Comparison of ENCODE assay signal across 27 mouse cellular contexts in the genomic region with DNA sequence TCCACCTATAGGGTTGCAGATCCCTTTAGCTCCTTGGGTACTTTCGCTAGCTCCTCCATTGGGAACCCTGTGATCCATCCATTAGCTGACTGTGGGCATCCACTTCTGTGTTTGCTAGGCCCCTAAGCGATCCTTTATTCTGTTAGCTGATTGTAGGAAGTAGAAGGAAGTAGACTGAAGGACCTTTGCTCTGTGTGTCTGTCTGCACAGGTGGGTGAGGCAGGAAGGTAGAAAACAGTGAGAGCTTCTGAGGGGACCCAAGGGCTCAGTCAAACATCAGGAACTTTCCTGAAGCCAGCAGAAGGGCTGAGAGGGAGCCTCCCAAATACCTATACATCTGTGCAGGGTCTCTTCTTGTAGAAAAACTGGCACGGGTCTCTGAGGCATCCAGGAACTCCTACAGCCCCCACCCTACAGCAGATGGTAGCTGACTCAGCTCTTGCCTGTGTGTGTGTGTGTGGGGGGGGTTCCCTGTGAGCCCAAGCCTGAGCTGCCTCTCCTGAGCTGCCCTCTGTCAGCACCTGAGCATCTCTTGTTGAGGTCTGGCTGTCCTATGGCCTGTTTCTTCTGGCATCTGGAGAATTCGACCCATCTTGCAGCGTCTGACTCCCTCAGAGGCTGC. TPM values are rescaled to one million over a fixed set of nuclear protein-coding genes. Genes with fewer than 3 reads are reported as not detected.
DNase-seq lines count a peak whose midpoint lies in the region; ATAC-seq and TF ChIP-seq lines count a peak whose summit lies in the region.
"Had no signal": no experiment of that assay in that cellular context is flagged by ENCODE, and none has a peak within 500 bp of the region (broad histone marks: within the 10 kb centered on the region; RNA-seq: fewer than 3 reads in every experiment).

No protein-coding gene starts in this region.

- 68% methylated on average over 5 of the region's 5 CpGs for WGBS in stomach, postnatal 0 days

- no peak for DNase-seq in frontal cortex, postnatal 10 days (ENCODE audit: low spot score in 2 of 2)
- DNase-seq in thymus, postnatal 0 days (ENCODE audit: low spot score): peak; percentile 54
- no peak for DNase-seq in thymus, adult 18-20 months
- DNase-seq in stomach, postnatal 0 days (ENCODE audit: low spot score): peak; percentile 33
- no peak for DNase-seq in cerebellum, postnatal 4 days (ENCODE audit: low spot score in 2 of 2)
- DNase-seq in embryo, embryonic 11 days: no peak
- DNase-seq: adrenal gland, postnatal 36 days; cerebellum, adult 11-12 months; cerebellum, postnatal 14 days; heart, postnatal 10 days; kidney, adult 18-20 months; left cerebral cortex, postnatal 4 days; liver; lung, postnatal 4 days; spleen, adult 18-20 months had no signal

- H3K9me3 ChIP-seq in stomach, postnatal 0 days (ENCODE audit: control insufficient read depth, low read length): no peaks in the 10 kb centered on the region
- H3K9me3 ChIP-seq: embryonic facial prominence, embryonic 13.5 days; forebrain, embryonic 12.5 days; liver, embryonic 15.5 days; lung, embryonic 15.5 days; midbrain, embryonic 15.5 days; neural tube, embryonic 12.5 days had no signal

- no peak overlapping the region for H3K9ac ChIP-seq in stomach, postnatal 0 days (ENCODE audit: low read length)
- H3K9ac ChIP-seq: embryonic facial prominence, embryonic 13.5 days; forebrain, embryonic 12.5 days; heart, embryonic 12.5 days; liver, embryonic 15.5 days; lung, embryonic 15.5 days; midbrain, embryonic 15.5 days; neural tube, embryonic 12.5 days had no signal

- TF ChIP-seq CTCF in stomach, postnatal 0 days (IDR thresholded peaks at IDR 0.05; ENCODE audit: low read depth): no peak

- peaks cover 5% of the 10 kb centered on the region; the same call in 1 of the 2 replicates for H3K4me1 ChIP-seq in stomach, postnatal 0 days (replicated peaks; ENCODE audit: control insufficient read depth, insufficient read depth)
- H3K4me1 ChIP-seq: forebrain, embryonic 12.5 days; liver, embryonic 15.5 days; midbrain, embryonic 15.5 days; neural tube, embryonic 12.5 days had no signal

- peak; percentile 70; the same call in 1 of the 2 replicates for ATAC-seq in frontal cortex, adult (ENCODE audit: low TSS enrichment)
- peak; percentile 36; the same call in 1 of the 2 replicates for ATAC-seq in stomach, postnatal 0 days (ENCODE audit: low FRiP score, low TSS enrichment)
- ATAC-seq: hindbrain, embryonic 16.5 days; midbrain, embryonic 15.5 days had no signal

- no peak overlapping the region for H3K4me3 ChIP-seq in stomach, postnatal 0 days (ENCODE audit: low read depth, low read length)
- H3K4me3 ChIP-seq: embryonic facial prominence, embryonic 13.5 days; erythroblast, embryonic 14.5 days; forebrain, embryonic 12.5 days; heart, embryonic 12.5 days; hindbrain, embryonic 10.5 days; liver, embryonic 15.5 days; lung, embryonic 15.5 days; midbrain, embryonic 15.5 days; neural tube, embryonic 12.5 days had no signal

- peak overlapping the region; percentile 61 for H3K27ac ChIP-seq in stomach, postnatal 0 days (replicated peaks)
- H3K27ac ChIP-seq: embryonic facial prominence, embryonic 13.5 days; forebrain, embryonic 12.5 days; hindbrain, embryonic 10.5 days; kidney, postnatal 0 days; liver, embryonic 15.5 days; lung, embryonic 15.5 days; midbrain, embryonic 15.5 days; neural tube, embryonic 12.5 days had no signal

- no peak overlapping the region for H3K4me2 ChIP-seq in stomach, postnatal 0 days (replicated peaks; ENCODE audit: low read depth)
- H3K4me2 ChIP-seq: embryonic facial prominence, embryonic 13.5 days; forebrain, embryonic 12.5 days; heart, embryonic 12.5 days; liver, embryonic 15.5 days; lung, embryonic 15.5 days; midbrain, embryonic 15.5 days; neural tube, embryonic 12.5 days had no signal

- no peaks in the 10 kb centered on the region for H3K27me3 ChIP-seq in stomach, postnatal 0 days (ENCODE audit: control insufficient read depth, insufficient read depth, low read length)
- H3K27me3 ChIP-seq: embryonic facial prominence, embryonic 13.5 days; forebrain, embryonic 12.5 days; liver, embryonic 15.5 days; lung, embryonic 15.5 days; midbrain, embryonic 15.5 days had no signal

- TF ChIP-seq EP300 in stomach, postnatal 0 days (optimal IDR thresholded peaks at IDR 0.05): no peak

- H3K36me3 ChIP-seq in stomach, postnatal 0 days (ENCODE audit: control insufficient read depth, insufficient read depth, low read length): no peaks in the 10 kb centered on the region
- H3K36me3 ChIP-seq: embryonic facial prominence, embryonic 13.5 days; forebrain, embryonic 12.5 days; heart, embryonic 12.5 days; hindbrain, embryonic 10.5 days; liver, embryonic 15.5 days; lung, embryonic 15.5 days; midbrain, embryonic 15.5 days; neural tube, embryonic 12.5 days had no signal

RNA-seq across cellular contexts. Expression of gene Cyp11a1, which starts 30.9 kb away (rescaled TPM):
- polyA plus RNA-seq in thymus, postnatal 0 days (2015; fragmentation: Nextera tagmentation; extraction: Ambion mirVana): 2.2 and 2.7 TPM in 2 replicates
- 0.98 and 1.0 TPM in 2 replicates for polyA plus RNA-seq in stomach, postnatal 0 days (2015; fragmentation: Nextera tagmentation; extraction: Ambion mirVana)
- polyA plus RNA-seq: heart, embryonic 12.5 days; hindbrain, embryonic 10.5 days; neural tube, embryonic 12.5 days had no signal

RNA-seq across cellular contexts. Expression of gene Sema7a, which starts 35.4 kb away (rescaled TPM):
- 3.4 and 4.0 TPM in 2 replicates for polyA plus RNA-seq in thymus, postnatal 0 days (2015; fragmentation: Nextera tagmentation; extraction: Ambion mirVana)
- polyA plus RNA-seq in stomach, postnatal 0 days (2015; fragmentation: Nextera tagmentation; extraction: Ambion mirVana): 0.68 and 1.0 TPM in 2 replicates
- polyA plus RNA-seq: liver, embryonic 15.5 days had no signal

Comparison
In these comparisons a context has a peak if more than half of its experiments do, and no peak if none do; other contexts are left out.
1. DNase-seq: peak in thymus, postnatal 0 days (single experiment) and stomach, postnatal 0 days (single experiment); none in frontal cortex, postnatal 10 days (0 of 2), thymus, adult 18-20 months (0 of 2), cerebellum, postnatal 4 days (0 of 2) and embryo, embryonic 11 days (single experiment).